ENCODE assay signal across 9 mouse cellular contexts in the genomic region with DNA sequence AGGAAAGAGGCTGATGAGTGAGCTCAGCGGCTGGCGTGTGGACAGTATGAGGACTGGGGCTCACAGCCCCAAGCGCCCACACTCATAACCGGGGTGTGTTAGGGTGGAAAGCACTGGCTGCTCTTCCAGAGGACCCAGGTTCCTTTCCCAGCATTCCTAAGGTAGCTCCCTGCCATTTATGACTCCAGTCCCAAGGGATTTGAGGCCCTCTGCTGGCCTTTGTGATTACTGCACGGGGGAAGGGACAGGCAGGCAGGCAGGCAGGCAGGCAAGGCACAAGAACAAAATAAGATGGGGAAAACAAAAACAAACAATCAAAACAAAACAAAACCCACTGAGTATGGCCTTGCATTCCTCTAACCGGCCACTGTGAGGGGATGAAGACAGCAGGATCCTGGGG.
DNase-seq lines count a peak whose midpoint lies in the region; ATAC-seq and TF ChIP-seq lines count a peak whose summit lies in the region.
"Had no signal": no experiment of that assay in that cellular context is flagged by ENCODE, and none has a peak within 500 bp of the region (broad histone marks: within the 10 kb centered on the region; RNA-seq: fewer than 3 reads in every experiment).

No protein-coding gene starts in this region.

- H3K36me3 ChIP-seq in forebrain, embryonic 10.5 days (replicated peaks) = peaks cover 57% of the 10 kb centered on the region
- peaks cover 7% of the 10 kb centered on the region for H3K36me3 ChIP-seq in hindbrain, embryonic 16.5 days (ENCODE audit: control insufficient read depth, insufficient read depth, low read length)
- H3K36me3 ChIP-seq in lung, embryonic 16.5 days (ENCODE audit: control insufficient read depth, insufficient read depth, low read length) = peaks cover 10% of the 10 kb centered on the region; the same call in 1 of the 2 replicates

- no peaks in the 10 kb centered on the region for H3K27me3 ChIP-seq in forebrain, embryonic 10.5 days (ENCODE audit: poor library complexity, severe bottlenecking)
- no peaks in the 10 kb centered on the region for H3K27me3 ChIP-seq in hindbrain, embryonic 16.5 days (replicated peaks; ENCODE audit: control insufficient read depth, insufficient read depth, low read length)
- H3K27me3 ChIP-seq in lung, embryonic 16.5 days (ENCODE audit: control insufficient read depth, insufficient read depth, low read depth, low read length) = no peaks in the 10 kb centered on the region
- H3K27me3 ChIP-seq: limb, embryonic 12.5 days had no signal

- 70% methylated on average over 6 of the region's 6 CpGs for WGBS in lung, adult 2 months
- WGBS in forebrain, embryonic 10.5 days = 72% methylated on average over 6 of the region's 6 CpGs
- WGBS in hindbrain, embryonic 16.5 days = 75% methylated on average over 6 of the region's 6 CpGs
- WGBS in lung, embryonic 16.5 days = 72% methylated on average over 6 of the region's 6 CpGs

- no peak overlapping the region for H3K4me3 ChIP-seq in lung, adult 2 months (replicated peaks; ENCODE audit: extremely low read depth, low read depth, low read length)
- no peak overlapping the region for H3K4me3 ChIP-seq in forebrain, embryonic 10.5 days
- no peak overlapping the region for H3K4me3 ChIP-seq in hindbrain, embryonic 16.5 days (ENCODE audit: low read length)
- H3K4me3 ChIP-seq in lung, embryonic 16.5 days (ENCODE audit: low read length) = no peak overlapping the region
- H3K4me3 ChIP-seq: limb, embryonic 12.5 days had no signal

- no peaks in the 10 kb centered on the region for H3K9me3 ChIP-seq in forebrain, embryonic 10.5 days
- H3K9me3 ChIP-seq in hindbrain, embryonic 16.5 days (ENCODE audit: control insufficient read depth, low read length) = no peaks in the 10 kb centered on the region
- no peaks in the 10 kb centered on the region for H3K9me3 ChIP-seq in lung, embryonic 16.5 days (ENCODE audit: control insufficient read depth, low read length)
- H3K9me3 ChIP-seq: limb, embryonic 12.5 days had no signal

- no peaks in the 10 kb centered on the region for H3K4me1 ChIP-seq in lung, adult 2 months (ENCODE audit: control insufficient read depth, insufficient read depth, low read length)
- peaks cover 12% of the 10 kb centered on the region for H3K4me1 ChIP-seq in forebrain, embryonic 10.5 days
- peaks cover 6% of the 10 kb centered on the region; the same call in 1 of the 2 replicates for H3K4me1 ChIP-seq in hindbrain, embryonic 16.5 days (ENCODE audit: control insufficient read depth, insufficient read depth, low read depth, low read length)
- peaks cover 6% of the 10 kb centered on the region for H3K4me1 ChIP-seq in lung, embryonic 16.5 days (replicated peaks; ENCODE audit: control insufficient read depth, insufficient read depth, low read length)

- peak; percentile 43; the same call in 1 of the 2 replicates for ATAC-seq in hindbrain, embryonic 16.5 days
- 0 out of 2 replicates have a peak, but pooled peaks have one; percentile 16 for ATAC-seq in lung, embryonic 16.5 days (ENCODE audit: low read depth)

- no peak for TF ChIP-seq POLR2A in lung, adult 2 months (IDR thresholded peaks at IDR 0.05; ENCODE audit: borderline replicate concordance, extremely low read depth, low read depth, low read length)

- peak; percentile 46 for TF ChIP-seq CTCF in lung, adult 2 months (IDR thresholded peaks at IDR 0.05; ENCODE audit: insufficient read depth, low read length)

- DNase-seq in lung, adult 2 months = peak; percentile 34
- DNase-seq in lung, postnatal 25 days (ENCODE audit: low spot score) = no peak
- peak; percentile 77 for DNase-seq in adrenal gland, postnatal 10 days
- DNase-seq in forebrain, embryonic 10.5 days (ENCODE audit: extremely low spot score, low spot score) = peak; percentile 41
- peak; percentile 57 for DNase-seq in right cerebral cortex, postnatal 25 days
- no peak for DNase-seq in thymus, postnatal 0 days (ENCODE audit: low spot score)

- no peak overlapping the region for H3K27ac ChIP-seq in forebrain, embryonic 10.5 days
- H3K27ac ChIP-seq in hindbrain, embryonic 16.5 days (ENCODE audit: low read depth, low read length) = no peak overlapping the region
- no peak overlapping the region for H3K27ac ChIP-seq in lung, embryonic 16.5 days (ENCODE audit: low read length)
- H3K27ac ChIP-seq: limb, embryonic 12.5 days had no signal

- no peak overlapping the region for H3K4me2 ChIP-seq in hindbrain, embryonic 16.5 days (ENCODE audit: low read length)
- no peak overlapping the region for H3K4me2 ChIP-seq in lung, embryonic 16.5 days (ENCODE audit: low read depth, low read length)
- H3K4me2 ChIP-seq: limb, embryonic 12.5 days had no signal

- H3K9ac ChIP-seq in hindbrain, embryonic 16.5 days (ENCODE audit: low read depth, low read length) = no peak overlapping the region
- no peak overlapping the region for H3K9ac ChIP-seq in lung, embryonic 16.5 days (ENCODE audit: low read length)
- H3K9ac ChIP-seq: limb, embryonic 12.5 days had no signal

Comparison
In these comparisons a context has a peak if more than half of its experiments do, and no peak if none do; other contexts are left out.
1. DNase-seq: peak in lung, adult 2 months (single experiment), adrenal gland, postnatal 10 days (single experiment), forebrain, embryonic 10.5 days (single experiment) and right cerebral cortex, postnatal 25 days (single experiment); none in lung, postnatal 25 days (single experiment) and thymus, postnatal 0 days (single experiment).